Mouse (Mus musculus): ENCODE results near the gene Upk1b.

Upk1b gene

DNA sequence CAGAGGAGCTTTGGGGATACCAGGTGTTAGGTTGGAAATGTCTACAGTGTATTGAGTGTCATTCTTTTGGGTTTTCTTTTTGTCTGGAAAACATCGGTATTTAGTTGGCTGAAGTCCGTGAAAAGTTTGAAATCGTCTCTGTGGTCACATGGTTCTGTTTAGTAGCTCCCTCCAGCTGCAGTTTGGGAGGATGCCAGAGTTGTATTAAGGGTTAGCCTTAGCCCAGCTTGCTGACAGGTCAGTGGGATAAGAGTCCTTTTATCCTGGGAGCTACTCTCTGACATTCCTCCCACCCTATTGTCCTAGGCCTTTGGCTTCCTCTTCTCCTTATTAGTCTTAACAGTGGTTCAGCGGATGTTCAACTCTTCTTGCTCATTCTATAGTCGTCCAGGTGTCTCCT is 38.2 kb downstream of the Upk1b start:
- DNase-seq (ENCODE audit: low spot score in 2 of 2), result no peak

DNA sequence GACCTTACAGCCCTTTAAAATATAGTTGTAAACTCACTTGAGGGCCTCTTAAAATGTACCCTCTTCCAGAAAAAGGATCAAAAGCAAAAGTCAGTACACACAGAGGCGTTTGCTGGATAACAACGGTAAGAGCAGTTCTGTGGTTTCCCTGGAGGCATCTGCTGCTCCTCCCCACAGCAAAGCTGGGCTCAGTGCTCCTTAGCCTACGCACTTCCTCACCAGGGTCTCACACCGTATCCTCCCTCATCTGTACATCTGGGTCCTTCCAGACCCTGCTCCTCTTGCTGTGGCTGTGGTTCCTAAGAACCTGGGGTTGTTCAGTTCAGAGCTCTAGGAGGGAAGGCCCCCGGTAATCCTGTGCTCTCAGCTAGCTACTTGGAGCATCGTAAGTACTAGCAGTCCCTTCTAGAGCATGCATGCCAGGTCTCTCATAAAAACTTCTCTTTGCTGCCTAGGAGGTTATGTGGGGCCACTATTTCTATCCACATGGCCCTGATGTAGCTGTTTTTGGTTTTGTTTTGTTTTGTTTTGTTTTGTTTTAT is 39.2 kb downstream of the Upk1b start:
- DNase-seq (ENCODE audit: low spot score in 2 of 2), result no peak

DNA sequence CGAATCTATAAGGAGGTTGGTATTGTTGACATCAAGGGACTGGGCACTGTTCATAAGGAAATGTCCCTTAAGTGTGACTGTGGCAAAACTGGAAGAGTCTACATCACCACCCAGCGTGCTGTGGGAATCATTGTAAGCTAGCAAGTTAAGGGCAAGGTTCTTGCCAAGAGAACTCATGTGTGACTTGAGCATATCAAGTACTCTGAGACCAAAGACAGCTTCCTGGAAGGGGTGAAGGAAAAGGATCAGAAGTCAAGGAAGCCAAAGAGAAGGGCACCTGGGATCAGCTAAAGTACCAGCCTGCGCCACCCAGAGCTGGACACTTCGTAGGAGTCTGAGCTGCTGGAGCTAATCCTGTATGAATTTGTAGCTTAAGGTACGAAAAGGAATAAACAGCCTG is 39.9 kb downstream of the Upk1b start:
- DNase-seq (ENCODE audit: low spot score in 2 of 2), result no peak

DNA sequence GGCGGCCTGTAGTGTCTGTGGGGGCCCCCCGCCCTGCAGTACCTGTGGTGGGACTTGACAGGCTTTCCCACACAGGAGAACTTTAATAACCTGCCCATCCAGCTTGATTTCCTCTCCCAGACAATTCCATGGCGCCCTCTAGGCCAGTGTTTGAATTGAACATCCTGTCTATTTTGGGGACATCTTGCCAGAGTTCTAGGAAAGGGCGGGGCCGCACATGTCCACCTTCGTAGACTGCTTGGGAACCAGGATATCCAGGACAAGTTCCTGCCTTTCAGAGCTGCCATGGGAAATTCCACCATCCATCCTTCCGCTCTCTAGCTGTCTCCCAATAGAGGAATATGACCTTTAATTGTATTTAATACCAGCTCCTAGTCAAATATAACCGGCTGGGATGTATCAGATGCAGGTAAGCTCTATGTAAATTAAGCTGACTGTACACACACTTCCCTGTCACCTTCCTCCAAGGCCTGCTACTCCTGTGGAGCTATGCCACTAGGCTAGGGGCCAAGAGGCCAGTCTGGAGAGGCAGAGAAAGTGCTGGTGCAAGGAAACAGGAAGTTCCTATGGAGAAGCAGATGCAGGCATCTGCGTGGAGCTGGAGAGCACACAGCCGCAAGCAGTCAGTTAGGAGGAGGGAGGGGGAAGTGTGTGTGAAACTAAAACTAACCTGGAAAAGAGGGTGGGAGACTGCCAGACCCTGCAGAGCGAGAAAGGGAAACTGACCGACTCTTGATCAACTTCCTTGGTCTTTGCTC is 41.8 kb downstream of the Upk1b start:
- DNase-seq (ENCODE audit: low spot score in 2 of 2), result no peak

DNA sequence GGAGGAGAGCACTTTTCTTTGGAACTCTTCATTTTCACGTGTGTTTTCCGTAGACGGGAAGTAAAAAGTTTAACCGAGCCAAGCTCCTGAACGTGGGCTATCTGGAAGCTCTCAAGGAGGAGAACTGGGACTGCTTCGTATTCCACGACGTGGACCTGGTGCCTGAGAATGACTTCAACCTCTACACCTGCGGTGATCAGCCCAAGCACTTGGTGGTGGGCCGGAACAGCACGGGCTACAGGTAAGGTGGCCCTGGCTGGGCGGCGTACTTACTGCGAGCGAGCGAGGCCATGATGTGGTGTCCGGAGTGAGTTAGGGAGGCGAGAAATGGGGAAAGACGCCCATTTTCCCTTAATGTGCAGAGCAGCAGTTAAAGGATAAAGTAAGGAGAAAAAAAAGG is 42.5 kb downstream of the Upk1b start:
- no peak for DNase-seq (ENCODE audit: low spot score in 2 of 2)

DNA sequence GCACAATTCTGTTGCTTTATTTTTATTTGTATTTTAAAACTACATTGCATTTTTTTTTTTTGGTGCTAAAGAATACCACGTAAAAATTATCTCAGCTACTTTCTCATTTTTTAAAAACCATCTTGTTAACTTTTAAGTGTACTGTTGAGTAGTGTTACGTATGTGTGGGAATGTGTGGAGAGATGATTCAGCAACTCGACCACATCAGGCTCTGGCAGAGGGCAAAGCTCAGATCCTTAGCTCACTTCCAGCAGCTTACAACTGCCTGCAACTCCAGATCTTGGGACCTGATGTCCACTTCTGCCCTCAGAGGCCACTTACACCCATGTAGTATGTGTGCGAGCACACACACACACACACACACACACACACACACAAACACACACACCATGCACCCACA is 43.6 kb downstream of the Upk1b start:
- DNase-seq (ENCODE audit: low spot score in 2 of 2), result no peak

DNA sequence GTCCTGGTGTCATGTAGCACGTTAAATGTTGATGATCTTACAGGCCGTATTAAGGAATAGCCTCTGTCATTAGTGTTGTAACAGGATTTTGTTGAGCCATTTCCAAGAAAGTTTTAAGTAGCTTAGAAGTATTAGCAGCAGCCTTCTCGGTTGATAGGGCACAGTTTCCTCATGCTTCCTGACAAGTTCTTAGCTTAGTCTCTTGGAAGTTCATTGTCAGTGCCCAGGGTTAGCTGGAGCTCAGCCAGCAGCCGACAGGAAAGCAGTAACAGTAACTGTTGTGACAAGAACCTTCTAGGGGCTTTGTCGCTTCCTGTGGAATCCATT is 44.0 kb downstream of the Upk1b start:
- DNase-seq (ENCODE audit: low spot score in 2 of 2), result no peak

DNA sequence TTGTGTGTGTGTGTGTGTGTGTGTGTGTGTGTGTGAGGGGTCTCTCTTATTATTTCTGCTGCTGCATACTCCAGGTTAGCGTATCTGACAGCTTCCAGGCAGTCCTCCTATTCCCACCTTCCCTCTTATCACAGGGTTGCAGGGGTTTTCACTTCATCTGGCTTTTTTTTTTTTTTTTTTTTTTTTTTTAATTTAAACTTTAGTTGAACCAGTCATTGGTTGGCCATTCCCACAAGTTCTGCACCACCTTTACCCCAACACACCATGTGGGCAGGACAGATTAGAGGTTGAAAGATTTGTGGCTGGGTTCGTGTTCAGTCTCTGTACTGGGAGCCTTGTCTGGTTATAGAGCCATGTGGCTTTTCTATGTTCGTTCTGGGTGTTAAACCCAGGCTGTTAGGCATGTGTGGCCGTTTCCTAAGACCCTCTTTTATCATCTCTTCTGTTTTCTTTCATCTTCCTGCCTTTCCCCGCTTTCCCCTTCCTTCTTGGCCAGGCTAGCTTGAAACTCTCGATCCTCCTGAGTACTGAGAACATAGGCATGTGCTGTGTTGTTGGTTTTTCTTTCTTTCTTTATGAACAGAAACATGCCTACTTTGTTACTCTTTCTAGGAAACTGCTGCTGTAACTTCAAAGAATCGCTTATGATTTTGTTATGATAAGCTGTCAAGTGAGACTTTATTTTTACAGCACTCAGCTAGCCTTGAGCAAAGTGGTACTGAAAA is 44.5 kb downstream of the Upk1b start:
- DNase-seq (ENCODE audit: low spot score in 2 of 2), result no peak

DNA sequence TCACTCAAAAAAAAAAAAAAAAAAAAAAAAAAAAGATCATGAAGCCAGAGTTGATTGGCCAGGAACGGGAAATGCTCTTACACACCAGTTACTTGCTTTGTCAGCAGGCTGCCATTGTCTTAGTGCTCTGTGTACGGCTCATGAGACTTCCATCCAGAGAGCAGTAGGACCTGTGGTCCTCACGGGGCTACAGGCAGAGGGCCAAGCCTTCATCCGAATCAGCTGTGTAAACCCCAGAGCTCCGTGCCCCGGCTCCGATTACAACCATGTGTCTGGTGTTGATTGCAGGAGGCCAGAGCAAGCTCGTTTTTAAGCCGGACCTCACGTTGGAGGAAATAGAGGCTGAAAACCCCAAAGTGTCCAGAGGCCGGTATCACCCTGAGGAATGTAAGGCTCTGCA is 46.5 kb downstream of the Upk1b start:
- DNase-seq (ENCODE audit: low spot score in 2 of 2), result no peak

DNA sequence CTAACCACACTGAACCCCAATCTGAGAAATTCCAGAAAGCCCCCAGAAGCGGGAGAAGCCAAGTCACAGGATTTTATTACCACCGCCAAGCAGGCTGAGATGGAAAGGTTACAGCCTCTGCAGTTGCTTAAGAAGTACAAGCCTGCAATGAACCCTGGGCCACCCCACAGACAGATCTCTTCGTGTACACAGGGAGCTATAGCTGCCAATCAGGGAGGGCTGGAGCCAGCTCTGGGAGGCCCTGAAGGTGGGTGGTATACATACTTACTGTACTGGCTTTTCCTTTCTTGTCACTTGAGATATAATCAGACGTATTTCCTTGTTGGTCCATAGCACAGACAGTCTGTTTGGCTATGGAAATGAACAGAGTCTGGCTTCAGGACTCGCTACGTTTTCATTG is 49.3 kb downstream of the Upk1b start:
- no peak for DNase-seq (ENCODE audit: low spot score in 2 of 2)

DNA sequence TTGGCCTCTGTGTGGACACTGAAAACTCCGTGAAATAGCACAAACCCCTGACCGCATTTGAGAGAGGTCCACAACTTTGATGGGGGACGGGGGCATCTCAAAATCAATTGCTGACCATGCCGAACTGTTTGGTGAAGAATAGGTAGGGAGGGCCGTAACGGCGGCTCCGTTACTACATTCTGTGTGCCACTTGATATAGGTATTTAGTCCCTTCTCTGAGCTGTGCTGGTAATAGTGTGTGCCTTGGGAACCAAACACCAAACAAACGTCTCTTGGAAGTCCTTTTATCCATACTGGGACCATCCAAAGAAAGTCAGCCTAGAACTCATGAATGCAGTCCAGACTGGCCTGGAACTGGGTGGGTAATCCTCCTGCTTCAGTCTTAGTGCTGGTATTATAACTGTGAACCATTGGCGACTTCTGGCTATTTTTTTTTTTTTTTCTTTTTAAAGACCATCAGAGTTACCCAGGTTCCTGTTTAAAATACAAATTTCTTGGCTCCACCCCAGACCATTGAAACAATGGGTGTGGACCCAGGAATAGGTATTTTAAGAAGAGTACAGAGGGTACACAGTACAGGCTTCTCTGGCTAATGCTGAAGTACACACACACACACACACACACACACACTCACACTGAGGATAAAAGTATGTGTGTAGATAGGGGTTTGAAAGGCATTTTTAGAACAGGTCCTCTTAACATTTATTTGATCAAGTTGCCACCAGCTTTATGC is 56.0 kb downstream of the Upk1b start:
- DNase-seq (ENCODE audit: low spot score in 2 of 2), result no peak

DNA sequence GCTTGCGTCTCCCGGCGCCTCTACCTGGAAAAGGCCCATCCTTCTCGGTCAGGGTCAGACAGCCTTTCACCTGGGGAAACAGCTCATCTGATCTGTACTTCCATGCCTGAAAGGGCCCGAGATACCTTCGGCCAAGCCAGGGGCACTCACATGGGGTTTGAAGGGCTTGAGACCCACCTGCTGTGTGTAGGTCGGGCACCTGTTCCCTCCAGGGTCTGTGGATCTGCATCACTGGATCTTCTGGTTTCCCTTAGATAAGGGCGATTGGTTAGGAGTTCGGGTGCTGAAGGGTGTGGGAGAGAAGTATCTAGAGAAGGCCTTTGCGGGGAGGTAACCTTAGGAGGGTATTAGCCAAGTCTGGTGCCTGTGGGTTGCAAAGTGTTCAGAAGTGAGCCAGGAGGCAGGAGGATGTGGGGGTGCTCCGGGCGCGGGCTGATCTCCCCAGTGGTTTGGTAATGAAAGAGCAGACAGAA is 57.4 kb downstream of the Upk1b start:
- peak in 1 of 2 experiments; percentile 26 for DNase-seq (ENCODE audit: low spot score in 2 of 2)

DNA sequence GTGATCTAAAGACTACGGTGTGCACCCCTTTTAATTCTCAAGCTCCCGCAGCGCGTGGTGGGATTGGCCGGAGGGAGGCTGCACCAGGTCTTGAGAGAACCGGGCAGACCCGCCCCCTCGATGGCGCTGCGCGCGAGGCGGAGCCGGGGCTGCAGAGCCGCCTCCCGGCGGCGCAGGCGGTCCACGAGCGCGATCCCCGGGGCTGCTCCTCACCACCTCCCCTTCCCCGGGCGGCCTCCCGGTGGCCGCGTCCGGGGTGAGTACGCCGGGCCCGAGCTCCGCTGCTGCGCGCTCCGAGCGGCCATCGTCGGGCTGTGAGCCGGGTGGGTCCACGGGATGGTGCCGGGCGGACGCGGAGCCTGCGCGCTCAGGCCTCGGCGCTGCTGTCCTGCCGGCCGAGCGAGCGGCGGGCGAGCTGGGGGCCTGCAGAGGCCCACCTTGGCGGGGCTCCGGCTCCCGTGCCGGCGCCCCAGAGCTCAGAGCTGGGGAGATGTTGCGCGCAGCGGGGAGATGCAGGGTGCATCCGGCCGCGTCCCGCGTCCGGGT is 57.9 kb downstream of the Upk1b start, which contains the start of gene B4galt4:
B4galt4 (plus strand) TSS at position 152 of the 546 bp plus-strand sequence.
- peak; percentile 48 to 81 for DNase-seq (ENCODE audit: low spot score in 2 of 2)

DNA sequence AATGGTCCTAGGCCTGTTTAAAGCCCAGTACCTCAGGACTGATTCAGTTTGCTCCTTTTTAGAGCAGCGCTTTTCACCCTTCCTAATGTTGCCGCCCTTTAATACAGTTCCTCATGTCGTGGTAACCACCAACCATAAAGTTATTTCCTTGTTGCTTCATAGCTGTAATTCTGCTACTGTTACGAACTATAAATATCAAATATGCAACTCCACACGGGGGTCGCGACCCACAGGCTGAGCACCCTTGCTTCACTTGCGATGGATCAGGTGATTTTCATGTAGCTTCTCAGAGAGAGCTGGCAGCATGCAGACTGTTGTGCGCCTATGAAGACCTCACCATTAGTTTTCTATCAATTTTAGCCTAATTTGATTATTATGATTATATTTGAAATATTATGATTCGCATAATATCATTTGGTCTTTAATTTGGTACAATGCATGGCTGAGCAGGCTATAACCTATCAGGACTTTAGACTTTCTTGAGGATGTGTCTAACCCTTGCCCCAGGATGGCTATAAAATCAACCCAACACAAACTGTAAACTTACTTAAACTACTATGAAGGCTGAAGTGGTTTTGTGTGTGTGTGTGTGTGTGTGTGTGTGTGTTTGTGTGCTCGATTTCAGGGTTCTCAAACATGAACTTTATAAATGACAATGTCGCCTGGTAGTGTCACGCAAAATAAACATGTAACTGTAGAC is 58.8 kb downstream of the Upk1b start:
- DNase-seq (ENCODE audit: low spot score in 2 of 2), result no peak

DNA sequence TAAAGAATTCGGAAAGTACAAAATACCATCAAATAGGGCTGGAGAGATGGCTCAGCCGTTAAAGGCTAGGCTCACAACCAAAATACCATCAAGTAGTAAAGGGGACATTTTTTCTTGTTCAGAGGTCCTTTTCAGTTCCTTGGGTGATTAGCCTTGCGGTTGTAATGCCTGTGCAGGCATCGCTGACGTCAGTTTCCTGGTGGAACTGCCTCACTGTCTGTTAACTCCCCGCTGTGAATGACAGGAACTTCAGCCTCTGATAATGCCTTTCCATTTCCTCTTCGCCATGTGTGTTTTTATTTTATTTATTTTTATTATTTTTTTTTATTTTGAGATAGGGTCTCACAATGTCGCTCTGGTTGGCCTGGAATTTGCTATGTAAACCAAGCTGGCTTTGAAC is 69.2 kb downstream of the Upk1b start:
- DNase-seq (ENCODE audit: low spot score in 2 of 2), result no peak

DNA sequence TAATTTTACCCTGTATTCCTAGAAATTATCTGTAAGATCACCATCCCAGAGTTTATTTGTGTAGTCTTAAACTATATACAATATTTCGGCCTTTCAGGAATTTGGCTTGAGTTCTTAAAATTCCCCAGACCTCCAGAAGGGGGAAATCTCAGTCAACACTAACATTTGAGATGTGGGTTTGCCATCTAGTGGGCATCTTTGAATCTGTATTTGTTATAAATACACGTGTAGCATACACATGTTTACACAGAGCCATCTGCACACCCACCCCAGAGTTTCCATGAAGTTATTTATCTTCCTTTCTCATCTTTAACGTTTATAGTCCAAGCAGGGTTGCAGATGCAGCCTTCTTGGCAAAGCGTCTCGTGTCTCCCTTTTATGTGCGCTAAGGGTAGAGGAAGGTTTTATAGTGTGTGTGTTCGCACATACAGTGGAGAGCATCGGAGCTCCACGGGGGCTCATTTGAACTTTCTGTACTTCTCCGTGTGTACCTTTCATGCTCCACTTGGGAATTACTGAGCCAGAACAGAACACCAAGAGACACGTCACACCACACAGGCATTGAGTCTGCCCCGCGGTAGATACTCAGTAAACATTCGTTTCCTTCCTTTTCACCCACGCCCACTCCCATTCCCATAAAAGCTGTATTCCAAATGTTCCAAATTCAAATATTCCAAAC is 70.4 kb downstream of the Upk1b start:
- peak in 1 of 2 experiments; percentile 64 for DNase-seq (ENCODE audit: low spot score in 2 of 2)

DNA sequence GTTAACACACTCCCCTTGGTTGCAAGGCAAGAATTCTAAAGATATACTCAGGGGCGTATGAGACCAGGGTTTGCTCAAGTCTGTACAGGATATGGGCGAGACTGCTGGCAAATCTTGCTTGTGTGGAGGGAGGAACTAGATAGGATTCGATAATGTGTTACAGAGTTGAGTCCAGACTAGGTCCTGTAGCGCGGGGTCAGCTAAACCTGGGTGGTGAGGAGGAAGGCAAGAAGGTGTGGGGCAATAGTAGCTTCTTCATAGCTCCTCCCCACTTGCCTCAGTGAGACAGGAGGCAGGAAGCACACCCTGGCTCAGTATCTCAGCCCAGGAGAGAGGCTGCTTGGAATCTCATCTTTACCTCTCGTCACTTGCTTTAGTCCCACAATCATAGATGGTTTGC is 71.0 kb downstream of the Upk1b start:
- no peak for DNase-seq (ENCODE audit: low spot score in 2 of 2)

DNA sequence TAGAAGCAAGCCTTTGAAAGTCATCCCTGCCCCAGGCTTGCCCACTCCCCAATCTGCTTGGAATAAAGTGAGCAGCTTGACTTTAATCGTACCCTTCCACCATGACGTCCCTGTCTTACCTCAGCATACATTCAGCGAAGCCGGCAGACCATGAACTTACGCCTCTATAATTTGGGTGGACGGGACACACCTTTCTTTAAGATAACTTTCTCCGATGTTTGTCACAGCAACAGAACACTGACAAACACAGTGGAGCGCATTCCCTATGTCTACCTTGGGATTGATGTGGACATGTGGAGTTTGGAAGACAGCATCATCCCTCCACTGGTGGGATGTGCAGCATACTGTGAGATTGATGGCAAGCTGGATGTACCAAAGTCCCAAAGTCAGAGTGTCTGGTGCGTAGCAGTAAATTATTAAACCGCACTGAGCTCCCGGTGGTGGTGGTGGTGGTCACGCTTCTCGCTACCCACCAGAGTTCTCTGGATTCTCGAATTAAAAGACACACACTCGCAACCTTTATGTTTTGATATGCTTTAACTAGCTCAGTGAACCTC is 71.5 kb downstream of the Upk1b start:
- no peak for DNase-seq (ENCODE audit: low spot score in 2 of 2)

DNA sequence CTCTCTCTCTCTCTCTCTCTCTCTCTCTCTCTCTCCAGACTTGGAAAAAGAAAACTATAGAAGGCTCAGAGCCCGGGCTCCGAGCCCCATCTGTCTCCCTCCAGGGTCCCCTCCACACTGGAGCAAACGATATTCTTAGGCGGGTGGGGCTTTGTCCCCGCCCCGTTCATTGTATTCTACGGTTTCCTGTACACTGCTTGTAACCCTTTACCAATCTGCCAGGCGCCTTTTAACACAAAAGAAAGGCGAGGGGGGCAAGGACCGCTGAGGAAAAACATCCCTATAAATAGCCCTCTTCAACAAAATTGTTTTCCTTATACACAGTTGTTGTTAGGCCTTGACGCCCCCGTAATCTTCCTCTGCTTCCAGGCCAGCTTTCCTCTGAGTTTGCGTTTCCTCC is 75.2 kb downstream of the Upk1b start:
- DNase-seq (ENCODE audit: low spot score in 2 of 2), result no peak

DNA sequence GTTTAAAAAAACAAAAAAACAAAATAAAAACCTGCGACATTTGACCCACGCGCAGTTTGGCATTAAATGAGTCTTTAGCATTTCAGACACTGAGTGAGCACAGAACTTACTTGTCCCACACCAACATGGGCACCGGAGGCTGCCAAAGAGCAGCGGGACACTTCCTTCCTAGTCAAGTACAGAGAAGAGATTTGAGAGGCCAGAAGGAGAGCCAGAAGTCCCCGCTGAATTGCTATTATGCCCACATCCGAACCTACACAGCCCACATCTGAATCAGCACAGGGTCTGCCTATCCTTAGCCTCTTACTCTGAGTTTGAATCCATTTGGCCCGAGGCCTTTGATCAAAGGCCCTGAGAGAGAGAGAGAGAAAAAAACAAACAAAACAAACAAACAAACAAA is 75.9 kb downstream of the Upk1b start:
- no peak for DNase-seq (ENCODE audit: low spot score in 2 of 2)
